Mouse (Mus musculus) megakaryocyte, embryonic 14.5 days (primary cell): Measurements from ENCODE around the gene Dennd1a. TPM values are rescaled to one million over a fixed set of nuclear protein-coding genes. Genes with fewer than 3 reads are reported as not detected.

Source experiments
- H3K27me3 ChIP-seq: replicated peaks from 2 replicates; pipeline ENCODE3; 2012; ENCODE audit warnings: inconsistent platforms
- H3K36me3 ChIP-seq: replicated peaks from 2 replicates; pipeline ENCODE3; 2012; ENCODE audit warnings: low read length, inconsistent platforms, mixed read lengths
- H3K4me1 ChIP-seq: 2 replicates; pipeline ENCODE4 v1.6.1; 2012; ENCODE audit warnings: inconsistent platforms
- H3K4me3 ChIP-seq: replicated peaks from 2 replicates; pipeline ENCODE3; 2012; ENCODE audit warnings: moderate library complexity, mild to moderate bottlenecking, inconsistent platforms
- H3K9me3 ChIP-seq: 2 replicates; pipeline ENCODE4 v1.6.1; 2012; ENCODE audit warnings: inconsistent platforms
- FLI1 ChIP-seq: IDR thresholded peaks from 2 replicates; pipeline ENCODE4 v1.6.1; 2012; ENCODE audit warnings: low read length, inconsistent platforms, mixed read lengths
- GATA1 ChIP-seq: IDR thresholded peaks from 3 replicates; pipeline ENCODE4 v1.6.1; 2012; ENCODE audit warnings: mixed read lengths, low read length, inconsistent platforms, borderline replicate concordance
- polyA plus RNA-seq: library from polyadenylated mRNA; stranded (reverse); fragments of >175 nt; gene quantifications from 2 replicates; pipeline ENCODE4 v1.2.3, GENCODE M21; 2012; ENCODE audit warnings: low replicate concordance; ENCODE audit not compliant: insufficient read depth

Gene Dennd1a
- polyA plus RNA-seq, 1 experiment, result 25.6 TPM

- no peaks in the 10 kb centered on the region for H3K27me3 ChIP-seq
- H3K36me3 ChIP-seq, result no peaks in the 10 kb centered on the region
- no peak overlapping the region for H3K4me3 ChIP-seq
- no peaks in the 10 kb centered on the region for H3K4me1 ChIP-seq
- H3K9me3 ChIP-seq, result no peaks in the 10 kb centered on the region
- no peak for TF ChIP-seq GATA1
- no peak for TF ChIP-seq FLI1
Measured at GRCm38 (mm10) chr2:38039621-38040020, 247.6 kb downstream of the Dennd1a start.

- TF ChIP-seq GATA1 (no peak), FLI1 (no peak)
- Histone ChIP-seq H3K36me3 (no peaks in the 10 kb centered on the region), H3K4me1 (peaks cover 8% of the 10 kb centered on the region), H3K9me3 (no peaks in the 10 kb centered on the region), H3K4me3 (no peak overlapping the region), H3K27me3 (no peaks in the 10 kb centered on the region)
Measured at GRCm38 (mm10) chr2:38028317-38028716, 258.9 kb downstream of the Dennd1a start.

DNA sequence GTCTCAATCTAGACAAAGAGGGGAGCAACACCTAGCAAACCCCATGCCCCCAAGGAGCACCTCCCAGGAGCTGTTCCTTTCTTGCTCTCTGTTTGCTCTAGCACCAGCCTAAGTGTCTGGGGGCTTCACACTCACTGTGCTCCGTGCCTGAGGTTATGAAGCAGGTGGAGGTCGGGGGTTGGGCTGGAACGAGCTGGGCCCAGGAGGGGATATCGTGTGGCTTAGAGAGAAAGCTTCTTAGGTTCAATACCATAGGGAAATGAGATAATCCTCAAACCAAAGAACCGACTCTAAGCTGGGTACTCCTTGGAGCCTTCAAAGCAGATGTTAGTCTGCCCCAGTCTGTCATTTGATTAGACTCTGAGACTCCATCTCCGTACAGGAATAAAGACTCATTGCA is 261.6 kb downstream of the Dennd1a start:
- no peak overlapping the region for H3K4me3 ChIP-seq
- no peaks in the 10 kb centered on the region for H3K27me3 ChIP-seq
- no peaks in the 10 kb centered on the region for H3K9me3 ChIP-seq
- peaks cover 8% of the 10 kb centered on the region for H3K4me1 ChIP-seq
- TF ChIP-seq GATA1 (no peak), FLI1 (no peak)
- peaks cover 6% of the 10 kb centered on the region for H3K36me3 ChIP-seq

DNA sequence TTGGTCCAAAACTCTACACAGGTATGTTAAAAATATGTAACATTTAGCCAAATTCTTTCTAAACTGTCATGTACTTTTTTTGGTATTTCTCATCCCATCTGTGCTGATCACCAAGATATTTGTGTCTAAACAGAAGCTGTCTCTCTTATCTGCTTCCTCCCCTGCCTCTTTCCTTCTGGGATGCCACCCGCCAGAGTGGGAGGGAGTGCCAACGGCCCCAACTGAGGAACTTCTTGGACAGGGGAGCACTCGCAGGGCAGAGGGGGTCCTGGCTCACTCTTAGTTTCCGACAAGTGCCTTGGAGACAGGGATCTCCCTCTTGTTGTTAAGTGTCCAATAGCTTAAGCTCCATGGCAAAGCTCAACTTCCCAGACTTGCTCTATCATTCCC is 263.5 kb downstream of the Dennd1a start:
- H3K9me3 ChIP-seq, result no peaks in the 10 kb centered on the region
- no peak for TF ChIP-seq GATA1
- TF ChIP-seq FLI1, result no peak
- no peaks in the 10 kb centered on the region for H3K27me3 ChIP-seq
- H3K4me1 ChIP-seq, result peaks cover 8% of the 10 kb centered on the region
- no peak overlapping the region for H3K4me3 ChIP-seq
- H3K36me3 ChIP-seq, result peaks cover 6% of the 10 kb centered on the region

GRCm38 (mm10) chr2:38023054-38023740 is 264.0 kb downstream of the Dennd1a start:
- TF ChIP-seq GATA1 (no peak), FLI1 (no peak)
- Histone ChIP-seq H3K36me3 (peaks cover 6% of the 10 kb centered on the region), H3K4me3 (no peak overlapping the region), H3K27me3 (no peaks in the 10 kb centered on the region), H3K4me1 (peaks cover 8% of the 10 kb centered on the region), H3K9me3 (no peaks in the 10 kb centered on the region)

DNA sequence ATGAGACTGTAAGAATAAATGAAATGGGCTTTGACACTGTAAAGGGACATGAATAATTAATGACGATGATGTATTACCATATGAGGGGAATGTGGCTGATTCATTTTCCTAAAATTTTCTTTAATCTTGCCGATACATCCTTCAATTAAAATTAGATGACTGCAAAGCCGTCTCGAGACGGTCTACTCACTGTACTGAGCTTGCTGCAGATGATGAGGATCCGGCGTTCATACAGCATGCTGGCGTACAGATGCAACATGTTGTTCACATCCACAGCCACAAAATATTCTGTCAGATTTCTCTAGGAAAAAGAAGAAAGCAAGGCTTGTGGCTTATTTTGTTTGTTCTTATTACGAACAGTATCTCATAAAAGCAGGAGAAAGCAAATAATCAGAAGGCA is 266.0 kb downstream of the Dennd1a start:
- H3K9me3 ChIP-seq, result no peaks in the 10 kb centered on the region
- H3K4me1 ChIP-seq, result peaks cover 8% of the 10 kb centered on the region
- H3K36me3 ChIP-seq, result peaks cover 6% of the 10 kb centered on the region
- TF ChIP-seq GATA1 (no peak), FLI1 (no peak)
- H3K4me3 ChIP-seq, result no peak overlapping the region
- no peaks in the 10 kb centered on the region for H3K27me3 ChIP-seq

- TF ChIP-seq FLI1 (no peak), GATA1 (no peak)
- no peaks in the 10 kb centered on the region for H3K36me3 ChIP-seq
Measured at GRCm38 (mm10) chr2:38014702-38015101, 272.5 kb downstream of the Dennd1a start.

GRCm38 (mm10) chr2:38013839-38014365 is 273.3 kb downstream of the Dennd1a start:
- no peaks in the 10 kb centered on the region for H3K36me3 ChIP-seq
- H3K4me3 ChIP-seq, result no peak overlapping the region
- H3K4me1 ChIP-seq, result no peaks in the 10 kb centered on the region
- no peaks in the 10 kb centered on the region for H3K27me3 ChIP-seq
- TF ChIP-seq GATA1 (no peak), FLI1 (no peak)
- no peaks in the 10 kb centered on the region for H3K9me3 ChIP-seq

More at GRCm38 (mm10) chr2:38014702-38015101, 272.5 kb downstream of the Dennd1a start:
- Histone ChIP-seq H3K9me3 (no peaks in the 10 kb centered on the region), H3K27me3 (no peaks in the 10 kb centered on the region), H3K4me1 (no peaks in the 10 kb centered on the region), H3K4me3 (no peak overlapping the region)

GRCm38 (mm10) chr2:38007238-38007637 is 280.0 kb downstream of the Dennd1a start:
- TF ChIP-seq GATA1, result no peak
- no peak for TF ChIP-seq FLI1

DNA sequence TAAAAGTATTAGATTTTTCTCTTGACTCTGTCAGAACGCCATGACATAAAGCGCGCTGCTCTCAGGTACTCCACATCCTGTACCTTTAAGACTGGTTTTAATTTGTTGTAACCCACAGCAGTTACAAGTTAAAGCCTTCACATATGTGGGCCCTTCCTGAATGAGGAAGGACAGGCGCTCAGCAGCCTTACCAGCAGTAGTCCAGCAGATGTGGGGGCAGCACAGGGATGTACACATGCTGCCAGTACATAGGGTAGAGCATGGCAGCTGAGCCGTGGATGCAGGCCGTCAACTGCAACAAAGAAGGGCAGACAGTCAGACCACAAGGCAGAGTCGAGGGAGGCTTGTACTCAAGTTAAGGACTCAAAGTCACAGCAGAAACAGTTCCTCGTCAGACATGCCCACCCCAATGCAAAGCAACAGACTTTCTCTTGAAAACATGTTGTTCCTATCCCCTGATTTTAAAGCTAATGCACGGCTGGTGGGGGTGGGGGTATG is 284.0 kb downstream of the Dennd1a start:
- Histone ChIP-seq H3K27me3 (no peaks in the 10 kb centered on the region), H3K9me3 (no peaks in the 10 kb centered on the region), H3K4me3 (no peak overlapping the region), H3K36me3 (peaks cover 25% of the 10 kb centered on the region), H3K4me1 (peaks cover 3% of the 10 kb centered on the region; the same call in 1 of the 2 replicates)
- TF ChIP-seq GATA1 (no peak), FLI1 (no peak)

More at GRCm38 (mm10) chr2:38007238-38007637, 280.0 kb downstream of the Dennd1a start:
- H3K9me3 ChIP-seq, result no peaks in the 10 kb centered on the region
- peaks cover 3% of the 10 kb centered on the region; the same call in 1 of the 2 replicates for H3K4me1 ChIP-seq
- no peaks in the 10 kb centered on the region for H3K27me3 ChIP-seq
- no peak overlapping the region for H3K4me3 ChIP-seq
- H3K36me3 ChIP-seq, result peaks cover 6% of the 10 kb centered on the region
